Mouse (Mus musculus) hindbrain, embryonic 14.5 days (tissue): Measurements from ENCODE around the gene Pdha2. TPM values are rescaled to one million over a fixed set of nuclear protein-coding genes. Genes with fewer than 3 reads are reported as not detected.

Experiments used
- ATAC-seq: fragments of 200-750 bp; cut with Nextera tagmentation; 2 replicates; pipeline ENCODE4 v1.8.0; 2017; ENCODE audit warnings: moderate number of reproducible peaks, mild to moderate bottlenecking, moderate TSS enrichment, moderate library complexity; ENCODE audit not compliant: low FRiP score
- DNase-seq: peaks from one replicate; pipeline ENCODE4 v3.0.0-alpha.2; 2015; ENCODE audit warnings: low spot score
- H3K27ac ChIP-seq: fragments of 300-500 bp; sonication (generic); 2 replicates; pipeline ENCODE4 v1.5.1; 2014; ENCODE audit warnings: mild to moderate bottlenecking, moderate library complexity
- H3K27me3 ChIP-seq: fragments of 300-500 bp; sonication (generic); 2 replicates; pipeline ENCODE4 v1.6.1; 2014; ENCODE audit warnings: mild to moderate bottlenecking, low read length, mixed read lengths; ENCODE audit not compliant: control insufficient read depth, insufficient read depth
- H3K36me3 ChIP-seq: fragments of 300-500 bp; sonication (generic); replicated peaks from 2 replicates; pipeline ENCODE4 v1.6.1; 2014; ENCODE audit not compliant: control insufficient read depth, insufficient read depth
- H3K4me1 ChIP-seq: fragments of 300-500 bp; sonication (generic); replicated peaks from 2 replicates; pipeline ENCODE4 v1.6.1; 2014; ENCODE audit warnings: antibody characterized with exemption, low read length, mixed read lengths; ENCODE audit not compliant: control insufficient read depth, insufficient read depth
- H3K4me2 ChIP-seq: fragments of 300-500 bp; sonication (generic); replicated peaks from 2 replicates; pipeline ENCODE4 v1.6.1; 2014; ENCODE audit warnings: mild to moderate bottlenecking, moderate library complexity
- H3K4me3 ChIP-seq: fragments of 300-500 bp; sonication (generic); replicated peaks from 2 replicates; pipeline ENCODE4 v1.5.1; 2014; ENCODE audit warnings: mild to moderate bottlenecking, low read length
- H3K9ac ChIP-seq: fragments of 300-500 bp; sonication (generic); 2 replicates; pipeline ENCODE4 v1.6.1; 2014
- H3K9me3 ChIP-seq: fragments of 300-500 bp; sonication (generic); 2 replicates; pipeline ENCODE4 v1.6.1; 2016; ENCODE audit warnings: low read length; ENCODE audit not compliant: control insufficient read depth
- WGBS: fragments of 180-500 bp; shearing (Covaris S2); extraction: QIAGEN DNeasy Blood & Tissue Kit; methylation state at CpG from one replicate; pipeline ENCODE4 v1.1.7; 2014; 5-methylcytosine and 5-hydroxymethylcytosine counted together
- polyA plus RNA-seq: library from polyadenylated mRNA; unstranded; fragments of >200 nt; fragmentation: Nextera tagmentation; extraction: Ambion mirVana; gene quantifications from 2 replicates; pipeline ENCODE4 v1.2.1, GENCODE M21; 2014

Gene Pdha2
- polyA plus RNA-seq, 1 experiment from 2014 or later: not detected

DNA sequence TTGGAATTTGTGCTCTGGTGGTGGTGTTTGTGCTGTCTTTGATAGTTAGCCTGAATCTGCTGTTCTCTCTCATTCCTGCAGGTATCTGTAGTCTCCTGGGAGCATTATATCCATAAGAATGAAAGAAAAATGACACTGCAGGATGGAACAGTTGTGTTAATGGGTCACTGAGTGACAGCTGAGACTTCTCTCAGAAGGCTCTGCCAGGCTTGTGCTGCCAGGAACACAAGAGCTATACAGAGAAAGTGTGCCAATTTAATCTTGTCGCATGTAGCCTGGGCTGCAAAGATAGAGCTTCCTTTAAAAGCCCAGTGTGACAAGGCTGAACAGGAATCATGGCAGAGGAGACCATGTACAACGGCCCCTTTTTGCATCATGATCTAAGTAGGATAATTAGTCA lies 2.6 kb upstream of the Pdha2 start:
- H3K4me2 ChIP-seq: no peak overlapping the region
- H3K9me3 ChIP-seq: peaks cover 12% of the 10 kb centered on the region; the same call in 1 of the 2 replicates
- H3K4me1 ChIP-seq: no peaks in the 10 kb centered on the region
- H3K4me3 ChIP-seq: no peak overlapping the region
- no peaks in the 10 kb centered on the region for H3K27me3 ChIP-seq
- H3K9ac ChIP-seq: no peak overlapping the region
- whole genome bisulfite sequencing: 58% methylated on average over 2 of the region's 2 CpGs
- H3K36me3 ChIP-seq: no peaks in the 10 kb centered on the region
- DNase-seq (no peak), ATAC-seq (no peak)
- H3K27ac ChIP-seq: no peak overlapping the region

DNA sequence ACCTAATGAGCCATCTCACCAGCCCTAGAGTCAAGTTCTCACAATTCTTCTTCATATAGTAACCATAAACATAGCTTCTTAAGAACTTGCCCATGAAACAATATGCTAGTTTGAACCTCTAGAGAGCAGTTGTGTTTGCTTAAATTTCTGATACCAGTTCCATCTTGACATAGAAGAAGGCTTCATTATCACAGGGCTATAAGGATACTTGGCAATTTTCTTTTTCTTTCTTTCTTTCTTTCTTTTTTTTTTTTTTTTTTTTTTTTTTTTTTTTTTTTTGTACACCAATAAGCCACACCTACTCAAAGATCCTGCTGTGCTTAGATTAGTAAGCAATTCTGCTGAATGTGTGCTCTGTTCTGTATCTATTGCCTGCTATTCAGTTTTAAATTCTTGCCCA lies 2.0 kb upstream of the Pdha2 start:
- Histone ChIP-seq H3K9me3 (peaks cover 12% of the 10 kb centered on the region; the same call in 1 of the 2 replicates), H3K27me3 (no peaks in the 10 kb centered on the region), H3K27ac (no peak overlapping the region), H3K4me1 (no peaks in the 10 kb centered on the region), H3K36me3 (no peaks in the 10 kb centered on the region), H3K9ac (no peak overlapping the region), H3K4me2 (no peak overlapping the region), H3K4me3 (no peak overlapping the region)
- no peak for DNase-seq
- ATAC-seq: no peak

GRCm38 (mm10) chr3:141211644-141212043 lies 511 bp downstream of the Pdha2 start:
- no peak overlapping the region for H3K9ac ChIP-seq
- H3K27me3 ChIP-seq: no peaks in the 10 kb centered on the region
- peaks cover 12% of the 10 kb centered on the region; the same call in 1 of the 2 replicates for H3K9me3 ChIP-seq
- no peak overlapping the region for H3K4me3 ChIP-seq
- WGBS: 97% methylated on average over 17 of the region's 17 CpGs
- no peak overlapping the region for H3K27ac ChIP-seq
- DNase-seq: no peak
- no peaks in the 10 kb centered on the region for H3K4me1 ChIP-seq
- no peak for ATAC-seq
- no peak overlapping the region for H3K4me2 ChIP-seq
- H3K36me3 ChIP-seq: no peaks in the 10 kb centered on the region

DNA sequence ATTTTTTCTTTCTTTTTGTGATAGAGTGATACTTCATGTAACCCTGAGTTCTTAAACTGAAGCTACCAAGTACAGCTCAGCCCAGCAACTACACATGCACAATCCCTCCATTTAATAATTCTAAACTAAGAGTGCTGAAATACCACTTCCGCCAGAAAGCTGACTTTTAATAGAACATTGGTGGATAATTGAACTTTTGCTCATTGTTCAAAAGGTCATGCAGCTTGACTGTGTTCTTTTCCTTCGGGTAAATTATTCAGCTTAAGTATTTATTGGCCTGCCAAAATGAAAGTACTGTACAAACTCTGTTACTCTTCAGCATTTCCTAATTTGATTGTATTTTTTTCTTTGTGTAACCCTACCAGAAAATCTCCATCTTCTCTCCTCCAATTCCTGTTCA lies 10.4 kb downstream of the Pdha2 start:
- Histone ChIP-seq H3K4me3 (no peak overlapping the region), H3K9ac (no peak overlapping the region), H3K27me3 (no peaks in the 10 kb centered on the region), H3K36me3 (no peaks in the 10 kb centered on the region), H3K4me1 (no peaks in the 10 kb centered on the region), H3K4me2 (no peak overlapping the region), H3K9me3 (no peaks in the 10 kb centered on the region), H3K27ac (no peak overlapping the region)
- 81% methylated on average over 2 of the region's 2 CpGs for WGBS
- DNase-seq (no peak), ATAC-seq (no peak)

- Histone ChIP-seq H3K27ac (no peak overlapping the region), H3K4me2 (no peak overlapping the region), H3K36me3 (no peaks in the 10 kb centered on the region), H3K27me3 (no peaks in the 10 kb centered on the region), H3K4me3 (no peak overlapping the region), H3K9ac (no peak overlapping the region), H3K9me3 (no peaks in the 10 kb centered on the region), H3K4me1 (no peaks in the 10 kb centered on the region)
- 52% methylated on average over 4 of the region's 4 CpGs for WGBS
- ATAC-seq (no peak), DNase-seq (no peak)
These were observed 14.8 kb downstream of the Pdha2 start for GRCm38 (mm10) chr3:141197308-141197861.

DNA sequence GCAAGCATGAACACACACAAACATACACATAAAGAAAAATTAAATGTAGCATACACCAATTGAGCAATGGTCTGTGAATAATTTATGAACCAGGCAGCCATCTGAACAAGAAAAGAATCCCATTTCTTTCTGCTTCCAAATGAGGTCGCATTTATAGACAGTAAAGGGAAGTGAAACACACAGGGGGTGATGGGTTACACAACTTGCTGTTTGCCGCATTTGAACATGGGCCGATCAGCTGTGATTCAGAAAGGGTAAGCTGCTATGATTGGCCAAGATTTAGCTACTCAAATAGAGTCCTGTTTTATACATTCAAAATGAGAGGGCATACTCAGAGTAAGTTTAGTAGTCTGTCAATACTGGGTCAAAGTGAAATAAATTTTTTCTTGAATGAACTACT lies 20.5 kb downstream of the Pdha2 start:
- DNase-seq (no peak), ATAC-seq (no peak)
- Histone ChIP-seq H3K27ac (no peak overlapping the region), H3K4me3 (no peak overlapping the region), H3K27me3 (no peaks in the 10 kb centered on the region), H3K9ac (no peak overlapping the region), H3K9me3 (no peaks in the 10 kb centered on the region), H3K4me2 (no peak overlapping the region), H3K4me1 (no peaks in the 10 kb centered on the region), H3K36me3 (no peaks in the 10 kb centered on the region)
- 49% methylated on average over 3 of the region's 3 CpGs for WGBS

DNA sequence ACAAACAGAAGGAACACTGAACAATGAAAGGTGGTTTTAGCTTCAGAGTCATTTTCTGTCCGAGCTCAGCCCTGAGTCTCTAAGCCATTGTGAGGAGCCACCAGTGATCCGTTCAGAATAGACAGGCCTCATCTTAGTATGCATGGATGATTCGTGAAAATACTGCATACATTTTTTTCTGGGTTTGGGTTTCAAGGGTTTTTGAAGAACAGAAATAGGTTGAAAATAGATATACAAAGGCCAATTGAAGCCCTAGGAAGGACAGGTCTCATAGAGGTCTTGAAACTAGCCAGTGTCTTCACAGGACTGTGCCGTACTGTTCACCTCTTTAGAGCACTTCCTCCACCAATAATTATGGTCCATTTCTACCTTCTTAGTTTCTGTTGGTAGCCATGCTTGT lies 21.7 kb downstream of the Pdha2 start:
- Histone ChIP-seq H3K4me3 (no peak overlapping the region), H3K27me3 (no peaks in the 10 kb centered on the region), H3K9me3 (no peaks in the 10 kb centered on the region), H3K9ac (no peak overlapping the region), H3K36me3 (no peaks in the 10 kb centered on the region), H3K4me2 (no peak overlapping the region), H3K27ac (no peak overlapping the region), H3K4me1 (no peaks in the 10 kb centered on the region)
- DNase-seq: no peak
- 48% methylated on average over 4 of the region's 4 CpGs for WGBS
- ATAC-seq: no peak

DNA sequence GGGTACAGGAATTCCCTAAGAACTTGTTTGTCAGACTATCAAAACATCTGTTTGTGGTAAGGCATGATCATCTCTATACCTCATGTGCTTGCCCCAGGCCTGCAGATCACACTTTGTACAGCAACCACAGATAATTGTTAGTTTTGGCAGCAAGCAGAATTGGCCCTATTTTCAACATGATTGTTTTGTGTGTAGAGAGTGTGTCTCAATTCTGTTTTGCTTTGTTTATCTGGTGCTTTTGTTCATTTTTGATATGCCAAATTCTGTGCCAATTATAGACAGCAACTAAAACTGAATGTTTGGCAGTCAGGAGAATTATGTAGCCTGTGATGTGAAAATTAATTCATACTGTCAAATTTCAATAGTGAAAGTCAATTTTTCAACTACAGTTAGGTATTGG lies 51.2 kb downstream of the Pdha2 start:
- Histone ChIP-seq H3K4me2 (no peak overlapping the region), H3K9ac (no peak overlapping the region), H3K4me1 (no peaks in the 10 kb centered on the region), H3K27me3 (no peaks in the 10 kb centered on the region), H3K9me3 (no peaks in the 10 kb centered on the region), H3K27ac (no peak overlapping the region), H3K36me3 (no peaks in the 10 kb centered on the region), H3K4me3 (no peak overlapping the region)
- DNase-seq: no peak
- ATAC-seq: no peak
